Mouse (Mus musculus) right cerebral cortex, postnatal 4 days (tissue): ENCODE data around the gene Zbtb7b.
A peak's percentile ranks its signal among the peaks of the same experiment; 100 is the strongest.

Experiments
- DNase-seq: peaks from one replicate; pipeline ENCODE4 v3.0.0-alpha.2; 2022

The Zbtb7b gene

DNA sequence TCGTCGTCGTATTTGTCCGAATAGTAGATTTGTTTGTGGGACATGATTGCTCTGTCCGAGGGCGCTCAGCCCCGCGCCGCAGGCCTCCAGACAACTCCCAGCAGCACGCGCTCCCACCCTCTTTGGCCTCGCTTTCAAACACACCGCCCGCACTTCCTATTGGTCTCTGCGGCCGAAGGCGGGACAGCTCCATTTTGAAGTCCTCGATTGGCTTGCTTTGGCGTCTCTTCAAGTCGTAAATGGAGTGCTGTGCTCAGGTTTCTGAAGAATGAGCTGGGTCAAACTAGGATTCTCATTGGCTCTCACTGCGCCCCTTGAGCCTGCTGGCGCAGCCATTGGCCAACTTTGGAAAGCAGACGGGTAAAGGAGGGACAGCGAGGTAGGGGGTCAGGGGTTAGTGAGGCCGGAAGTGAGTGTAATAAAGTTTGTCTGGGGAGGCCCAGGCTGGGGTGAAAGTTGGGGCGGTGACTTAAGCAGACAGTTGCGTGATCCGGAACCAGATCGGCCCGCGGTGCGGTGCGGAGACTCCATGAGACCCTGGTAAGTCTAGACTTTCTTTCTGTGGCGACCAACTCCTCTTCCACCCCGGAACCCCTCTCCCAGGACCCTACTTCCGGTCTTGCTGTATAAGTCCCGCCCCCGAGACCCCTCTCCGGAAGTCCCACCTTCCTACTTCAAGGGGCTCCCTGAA, 23.7 kb upstream of the Zbtb7b start, which contains the start of the genes Cks1b and Shc1:
Gene Cks1b (minus strand): TSS at position 214 of the 691 bp plus-strand sequence.
Gene Shc1 (plus strand): TSS at position 274 of the 691 bp plus-strand sequence.
- DNase-seq, result peak; percentile 85

DNA sequence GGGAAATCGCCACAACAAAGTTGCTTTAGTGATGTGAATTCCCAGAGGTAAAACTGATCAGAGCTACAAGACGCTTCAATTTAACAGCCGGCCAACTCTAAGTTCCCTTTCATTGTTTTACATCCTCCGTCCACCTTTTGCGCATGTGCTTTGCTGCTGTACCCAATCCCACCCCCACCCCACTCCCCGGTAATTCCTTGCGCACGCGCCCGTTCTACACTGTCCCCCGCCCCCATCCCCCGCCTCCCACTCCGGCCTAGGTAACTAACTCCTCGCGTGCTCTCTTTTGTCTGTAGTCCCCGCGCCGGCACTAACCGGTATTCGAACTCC, 23.2 kb upstream of the Zbtb7b start:
- DNase-seq, result no peak

DNA sequence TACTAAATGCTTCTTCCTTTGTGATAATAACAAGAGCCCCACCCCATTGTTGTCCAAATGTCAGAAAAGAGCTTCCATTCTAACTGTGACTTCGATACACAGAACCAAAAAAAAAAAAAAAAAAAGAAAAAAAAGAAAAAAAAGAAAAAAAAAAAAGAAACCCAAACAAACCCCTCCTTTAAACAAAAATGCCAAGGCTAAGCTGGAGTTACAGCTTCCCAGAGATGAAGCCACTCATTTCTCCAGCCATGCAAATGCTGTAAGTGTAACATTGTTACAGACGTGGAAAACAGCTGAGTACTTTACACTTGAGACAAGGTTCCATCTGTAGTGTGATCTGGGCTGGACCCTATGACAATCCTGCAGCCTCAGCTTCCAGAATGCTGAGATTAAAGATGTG, 22.6 kb upstream of the Zbtb7b start:
- DNase-seq, result no peak

DNA sequence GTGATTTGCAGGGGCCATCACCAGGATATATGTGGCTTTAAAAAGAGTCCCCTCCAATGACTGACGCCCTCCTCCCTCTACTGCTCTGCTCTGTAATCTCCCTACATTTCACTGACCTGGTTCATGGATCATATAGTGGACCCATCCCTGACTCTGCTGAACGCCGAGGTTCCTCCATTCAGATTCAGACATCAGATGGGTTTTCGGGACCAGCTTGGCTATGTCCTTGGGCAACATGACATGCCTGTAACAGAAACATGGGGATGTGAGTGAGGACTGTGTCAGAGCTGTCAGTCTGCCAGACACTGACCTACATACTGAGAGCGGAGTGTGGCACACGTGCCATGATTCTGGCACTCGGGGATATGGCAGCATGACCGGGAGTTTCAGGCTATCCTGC, 21.6 kb upstream of the Zbtb7b start:
- DNase-seq, result no peak

DNA sequence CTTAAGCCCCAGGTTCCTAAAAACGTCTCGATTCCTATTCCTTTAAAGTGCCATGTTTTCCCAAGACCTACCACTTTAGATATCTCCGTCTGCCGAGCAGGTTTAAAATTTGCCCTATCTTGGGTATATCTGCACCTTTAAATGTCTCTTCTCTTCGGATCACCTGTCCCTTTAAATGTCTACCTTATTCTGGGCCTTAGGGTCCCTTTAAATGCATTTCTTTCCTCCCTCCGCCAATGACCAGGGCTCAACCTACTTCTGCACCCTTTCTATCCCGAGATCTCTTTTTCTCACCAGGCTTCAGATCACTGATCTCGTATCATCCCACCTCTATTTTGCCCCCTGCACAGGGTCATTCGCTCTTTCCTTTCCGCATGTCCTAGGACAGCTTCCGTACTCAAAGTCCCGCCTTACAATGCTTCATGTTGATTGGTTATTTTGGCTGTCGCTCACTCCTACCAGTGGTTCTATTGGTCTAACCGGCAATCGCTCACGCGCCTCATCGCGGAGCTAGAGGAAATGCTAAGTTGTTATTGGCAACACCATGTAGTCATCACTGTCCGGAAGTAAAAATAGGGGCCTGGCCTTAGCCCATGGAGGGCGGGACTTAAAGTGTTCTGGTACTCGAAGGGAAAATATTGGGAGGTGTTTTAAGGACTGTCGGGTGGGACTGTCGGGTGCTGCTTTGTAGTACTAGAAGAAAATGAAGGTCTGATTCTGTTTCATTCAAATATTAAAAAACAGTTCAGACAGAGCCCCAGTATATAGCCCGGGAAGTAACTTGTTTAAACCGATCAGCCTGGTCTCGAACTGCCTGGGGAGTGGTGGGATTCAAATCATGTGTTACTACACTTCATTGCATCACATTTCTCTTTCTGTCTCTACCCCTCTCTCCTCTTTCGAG, 17.2 kb upstream of the Zbtb7b start, which contains the start of gene Flad1:
Gene Flad1 (minus strand): TSS at position 381 of the 904 bp plus-strand sequence.
- DNase-seq, result peak; percentile 95

DNA sequence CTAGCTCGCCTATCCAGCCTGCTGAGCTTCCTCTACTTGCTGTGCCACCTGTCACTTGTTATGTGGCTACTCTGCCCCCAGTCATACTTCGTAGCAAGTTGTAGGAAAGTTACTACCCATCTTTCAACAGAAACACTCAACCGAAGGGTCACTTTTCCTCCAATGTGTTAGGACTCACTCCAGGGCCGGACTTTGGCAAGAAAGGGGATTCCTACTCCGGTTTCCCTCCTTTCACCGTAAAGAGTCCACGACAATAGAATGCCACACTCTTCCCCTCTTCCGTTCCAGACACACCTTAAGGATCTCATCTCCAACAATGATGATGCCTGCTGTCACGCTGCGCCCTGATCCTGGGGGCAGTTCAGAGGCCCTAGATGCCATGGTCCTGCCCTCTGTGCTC, 16.3 kb upstream of the Zbtb7b start:
- no peak for DNase-seq

DNA sequence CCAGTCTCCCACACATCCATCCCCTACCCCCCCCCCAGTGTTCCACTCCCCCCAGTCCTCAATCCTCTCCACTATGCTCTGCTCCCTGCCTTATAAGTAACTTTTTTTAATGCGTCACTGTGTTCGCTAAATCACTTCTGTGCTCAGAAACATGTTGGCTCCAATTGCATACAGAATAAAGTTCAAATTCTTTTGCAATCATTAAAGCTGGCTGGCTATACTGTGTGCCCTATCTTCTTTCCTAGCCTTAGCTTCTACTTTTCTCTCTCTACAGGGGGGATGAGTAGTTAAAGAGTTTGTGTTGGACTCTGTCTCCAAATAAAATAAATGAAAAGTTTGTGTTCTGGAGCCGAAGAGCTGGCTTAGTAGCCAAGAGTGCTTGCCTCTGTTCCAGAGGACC, 15.1 kb upstream of the Zbtb7b start:
- no peak for DNase-seq

DNA sequence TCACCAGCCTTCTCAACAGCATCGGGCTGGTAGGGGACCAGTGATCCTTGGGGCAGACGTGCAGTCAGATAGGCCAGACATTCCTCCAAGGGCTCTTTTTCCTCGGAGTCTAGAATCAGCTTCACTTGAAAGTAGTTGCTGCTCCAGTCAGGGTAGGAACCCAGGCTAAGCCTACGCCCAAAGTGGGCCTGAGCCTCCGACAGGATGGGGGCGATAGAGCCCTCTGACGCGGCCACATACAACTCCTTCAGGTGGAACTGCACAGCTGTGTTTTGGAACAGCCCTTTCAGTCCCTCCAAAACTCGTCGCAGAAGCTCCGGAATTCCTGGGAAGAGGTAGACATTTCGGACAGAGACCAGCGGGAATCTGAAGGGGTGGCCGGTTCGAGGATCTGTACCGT, 13.9 kb upstream of the Zbtb7b start:
- DNase-seq, result no peak

DNA sequence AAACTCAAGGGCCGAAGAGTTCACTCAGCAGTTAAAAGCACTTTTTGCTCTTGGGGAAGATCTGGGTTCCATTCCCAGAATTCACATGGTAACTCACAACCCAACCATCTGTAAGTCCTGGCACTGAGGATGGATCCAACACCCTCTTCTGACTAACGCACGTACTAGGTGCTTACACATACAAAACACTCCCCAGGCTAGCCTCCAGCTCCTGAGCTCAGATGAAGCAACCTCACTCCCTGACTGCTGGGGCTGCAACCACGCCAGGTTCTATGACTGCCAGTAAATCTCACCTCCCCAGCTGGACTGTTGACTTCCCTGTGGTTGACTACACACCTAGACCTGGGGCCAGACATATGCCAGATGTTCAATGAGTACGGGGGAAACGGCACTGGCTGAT, 12.3 kb upstream of the Zbtb7b start:
- DNase-seq, result no peak

DNA sequence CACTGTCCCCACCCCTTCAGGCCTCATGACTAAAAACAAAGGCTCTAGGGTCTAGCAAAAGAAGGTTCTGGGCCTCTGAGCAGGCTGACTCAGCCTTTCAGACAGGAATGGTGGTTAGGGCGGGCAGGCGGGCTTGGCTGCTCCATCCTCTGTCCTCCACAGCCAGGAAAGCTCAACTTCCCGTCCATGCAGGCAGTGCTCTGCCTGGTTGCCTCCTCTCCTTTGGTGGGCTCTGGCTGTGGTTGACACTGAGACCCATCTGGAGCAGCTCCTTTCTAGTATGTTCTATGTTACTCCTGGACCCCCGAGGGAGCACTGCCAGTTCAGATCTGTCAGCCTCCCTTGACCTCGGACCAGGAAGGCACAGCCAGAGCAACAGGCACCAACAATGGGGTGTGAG, 8.1 kb upstream of the Zbtb7b start, which contains the start of gene Lenep:
Gene Lenep (minus strand): TSS at position 101 of the 400 bp plus-strand sequence.
- DNase-seq, result no peak

DNA sequence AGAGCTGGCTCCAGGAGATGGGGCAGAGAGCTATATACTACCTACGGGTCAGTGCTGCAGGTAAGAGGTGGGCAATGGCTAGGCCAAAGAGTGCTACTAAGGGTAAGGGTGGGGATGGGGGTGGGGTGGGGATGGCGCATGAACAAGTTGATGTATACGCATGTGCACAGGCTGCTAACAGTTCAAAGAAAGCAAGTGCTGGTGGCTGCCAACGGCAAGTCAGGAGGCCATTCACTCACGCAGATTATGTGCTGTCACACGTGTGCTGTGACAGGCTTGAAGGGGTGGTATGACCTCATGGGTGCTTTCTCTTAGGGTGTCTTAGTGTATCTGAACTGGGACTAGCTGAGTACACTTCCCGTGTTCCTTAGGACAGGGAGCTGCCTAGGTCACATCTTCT, 6.8 kb upstream of the Zbtb7b start:
- no peak for DNase-seq

DNA sequence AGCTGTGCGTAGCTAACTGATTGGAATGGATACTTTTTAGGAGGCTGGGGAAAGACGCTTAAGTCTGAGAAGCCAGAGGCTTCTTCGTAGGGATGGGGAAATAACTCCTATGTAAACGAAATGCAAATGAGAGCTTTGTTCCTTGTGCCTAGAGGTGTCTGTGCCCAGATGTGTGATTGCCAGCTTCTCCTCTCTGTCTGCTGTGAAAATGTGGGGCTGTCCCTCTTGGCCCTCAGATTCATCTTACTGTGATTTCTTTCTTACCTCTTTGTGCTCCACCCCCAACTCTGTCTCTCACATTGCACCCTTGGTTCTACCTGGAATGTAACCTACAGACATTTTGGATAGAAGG, 2.1 kb upstream of the Zbtb7b start:
- DNase-seq, result no peak

DNA sequence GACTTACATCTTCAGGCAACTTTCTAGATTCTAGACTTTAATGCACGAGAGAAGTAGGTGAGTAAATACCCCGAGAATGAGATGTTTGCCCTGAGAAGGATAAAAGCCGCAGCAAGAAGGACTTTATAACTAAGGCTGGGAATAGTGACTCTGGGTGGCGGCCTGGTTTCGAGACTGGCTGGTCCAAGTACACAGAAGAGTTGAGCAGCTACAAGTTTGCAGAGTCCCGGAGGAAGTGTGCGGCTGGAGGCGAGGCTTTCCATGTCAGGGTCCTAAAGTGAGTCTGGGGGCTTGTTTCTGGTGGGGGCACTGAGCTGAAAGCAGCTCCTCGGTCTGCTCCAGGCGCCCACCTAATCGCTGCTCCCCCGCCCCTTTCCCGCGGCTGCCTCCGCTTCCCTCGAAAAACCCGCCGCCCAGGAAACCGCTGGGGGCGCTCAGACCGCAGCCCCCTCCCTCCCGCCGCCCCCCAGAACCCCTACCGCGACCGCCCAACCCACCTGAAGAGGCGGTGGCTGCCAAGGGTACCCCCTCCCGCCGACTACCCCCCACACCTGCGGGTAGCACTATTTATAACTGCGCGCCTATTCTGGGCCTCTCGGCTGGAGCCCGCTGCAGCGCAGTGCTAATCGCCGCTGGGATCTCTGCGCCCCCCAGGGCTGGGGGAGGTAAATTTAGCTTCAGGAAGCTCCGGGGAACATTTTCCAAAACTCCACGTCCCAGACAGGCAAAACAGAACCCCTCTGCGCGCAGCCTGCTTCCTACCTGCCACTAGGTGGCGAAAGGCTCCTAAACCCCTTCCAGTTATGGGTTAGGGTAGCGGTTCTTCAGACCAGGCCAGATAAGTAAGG, 1.5 kb upstream of the Zbtb7b start:
- peak; percentile 57 for DNase-seq

DNA sequence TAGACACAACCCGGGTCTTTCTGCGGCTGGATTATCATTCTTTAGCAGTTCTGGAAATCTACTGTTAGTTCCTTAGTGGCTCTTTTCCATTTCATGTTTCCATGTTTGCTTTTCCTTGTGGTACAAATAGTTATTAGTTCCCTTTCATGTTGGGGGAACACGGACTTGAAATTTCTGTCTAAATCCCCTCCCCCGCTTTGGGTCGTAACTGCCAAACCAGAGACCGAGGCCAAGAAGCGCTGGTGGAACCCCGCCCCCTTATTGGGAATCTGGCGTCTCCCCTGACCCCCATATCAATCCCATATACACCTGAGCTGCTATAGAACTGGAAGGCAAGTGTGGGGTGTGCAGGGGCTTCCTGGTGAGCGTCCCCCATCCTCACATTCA, 836 bp upstream of the Zbtb7b start:
- no peak for DNase-seq

DNA sequence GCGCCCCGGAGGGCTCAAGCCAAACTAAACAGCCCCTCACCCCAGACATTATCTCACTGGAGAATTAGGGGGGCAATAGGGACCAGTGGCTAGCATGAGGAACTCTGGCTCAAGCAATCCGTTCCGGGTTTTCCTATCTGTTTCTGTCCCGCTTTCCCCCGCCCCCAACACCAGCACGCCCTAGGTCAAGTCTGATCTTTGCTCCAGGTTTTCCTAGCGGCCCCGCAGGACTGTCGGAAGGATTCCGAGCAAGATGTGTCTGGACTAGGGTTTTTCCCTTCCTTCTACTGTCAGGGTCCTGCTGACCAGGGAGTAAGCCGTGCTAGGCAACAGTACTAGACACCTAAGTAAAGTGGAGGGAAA, 299 bp upstream of the Zbtb7b start:
- peak; percentile 57 for DNase-seq

DNA sequence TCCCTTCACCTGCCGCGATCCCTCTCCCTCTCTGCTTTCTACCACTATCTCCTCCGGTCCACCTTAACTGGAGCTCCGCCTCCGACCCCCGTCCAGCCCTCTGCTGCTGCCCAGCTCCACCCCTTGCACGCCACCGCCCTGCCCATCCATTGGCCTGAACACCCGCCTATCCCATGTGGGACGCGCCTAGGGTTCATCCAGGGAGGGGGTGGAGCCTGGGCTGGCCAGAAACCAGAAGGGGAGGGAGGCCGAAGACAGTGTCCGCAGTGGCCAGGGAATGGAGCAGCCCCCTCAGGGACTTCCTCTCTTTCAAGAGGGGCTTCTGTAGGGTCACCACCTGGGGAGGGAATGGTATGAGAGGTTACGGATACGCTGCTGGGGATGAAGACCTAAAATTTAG, 971 bp downstream of the Zbtb7b start:
- peak; percentile 84 for DNase-seq

DNA sequence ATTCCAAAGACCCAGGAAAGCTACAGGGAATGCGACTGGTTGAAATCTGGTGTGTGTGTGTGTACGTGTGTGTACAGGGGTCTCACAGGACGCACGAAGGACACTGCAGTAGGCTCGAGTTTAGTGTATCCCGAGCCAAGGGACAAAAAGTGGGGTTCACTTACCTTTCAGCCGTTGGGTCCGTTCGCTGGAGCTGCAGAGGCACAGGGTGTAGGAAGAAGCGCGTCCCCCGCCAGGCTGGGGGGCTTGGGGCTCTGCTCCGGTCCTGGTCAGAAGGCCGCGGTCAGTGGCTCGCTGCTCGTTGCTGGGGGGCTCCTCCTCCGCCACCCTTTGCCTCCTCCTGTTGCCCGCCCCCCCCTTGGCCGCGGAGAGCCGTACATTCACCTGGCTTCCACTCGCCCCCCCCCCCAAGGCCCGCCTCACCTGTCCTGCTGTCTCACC, 1.7 kb downstream of the Zbtb7b start:
- no peak for DNase-seq

DNA sequence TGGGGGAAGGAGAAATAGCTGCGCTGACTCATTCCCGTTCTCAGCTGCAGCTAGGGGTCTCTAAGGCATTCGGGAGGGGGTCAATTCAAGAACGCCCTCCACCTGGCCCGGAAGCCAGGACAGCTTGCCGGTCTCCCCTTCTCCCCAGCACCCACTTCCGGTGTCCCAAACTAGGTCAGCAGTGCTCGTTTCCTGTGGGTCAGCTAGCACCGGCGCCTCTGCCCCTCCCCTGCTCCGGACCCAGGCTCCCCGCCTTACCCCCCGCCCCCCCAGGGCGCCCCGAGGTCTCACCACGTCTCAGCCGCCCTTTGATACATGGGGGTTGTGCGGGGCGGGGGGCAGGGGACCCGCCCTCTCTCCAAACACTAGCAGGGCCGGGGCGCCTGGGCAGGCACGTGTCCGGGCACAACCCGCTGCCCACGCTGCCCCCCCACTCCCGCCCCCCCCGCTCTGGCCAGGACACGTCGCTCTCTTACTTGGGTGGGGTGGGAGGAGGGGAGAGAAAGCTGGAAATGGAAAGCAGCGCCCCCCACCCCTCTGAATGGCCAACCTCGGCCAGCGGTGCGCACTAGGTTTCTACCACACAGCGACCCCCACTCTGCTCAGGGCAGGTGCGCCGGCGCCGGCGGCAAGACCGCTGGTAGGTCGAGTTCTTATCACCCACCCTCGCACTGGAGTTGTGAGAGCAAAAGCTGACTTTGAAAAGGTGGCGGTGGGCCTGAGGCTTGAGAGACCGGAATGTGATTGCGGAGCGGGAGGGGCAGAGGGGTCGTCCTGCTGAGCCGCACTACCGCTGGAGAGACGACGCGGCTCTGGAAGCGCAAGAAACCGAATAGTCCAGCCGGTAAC, 2.7 kb downstream of the Zbtb7b start:
- no peak for DNase-seq

DNA sequence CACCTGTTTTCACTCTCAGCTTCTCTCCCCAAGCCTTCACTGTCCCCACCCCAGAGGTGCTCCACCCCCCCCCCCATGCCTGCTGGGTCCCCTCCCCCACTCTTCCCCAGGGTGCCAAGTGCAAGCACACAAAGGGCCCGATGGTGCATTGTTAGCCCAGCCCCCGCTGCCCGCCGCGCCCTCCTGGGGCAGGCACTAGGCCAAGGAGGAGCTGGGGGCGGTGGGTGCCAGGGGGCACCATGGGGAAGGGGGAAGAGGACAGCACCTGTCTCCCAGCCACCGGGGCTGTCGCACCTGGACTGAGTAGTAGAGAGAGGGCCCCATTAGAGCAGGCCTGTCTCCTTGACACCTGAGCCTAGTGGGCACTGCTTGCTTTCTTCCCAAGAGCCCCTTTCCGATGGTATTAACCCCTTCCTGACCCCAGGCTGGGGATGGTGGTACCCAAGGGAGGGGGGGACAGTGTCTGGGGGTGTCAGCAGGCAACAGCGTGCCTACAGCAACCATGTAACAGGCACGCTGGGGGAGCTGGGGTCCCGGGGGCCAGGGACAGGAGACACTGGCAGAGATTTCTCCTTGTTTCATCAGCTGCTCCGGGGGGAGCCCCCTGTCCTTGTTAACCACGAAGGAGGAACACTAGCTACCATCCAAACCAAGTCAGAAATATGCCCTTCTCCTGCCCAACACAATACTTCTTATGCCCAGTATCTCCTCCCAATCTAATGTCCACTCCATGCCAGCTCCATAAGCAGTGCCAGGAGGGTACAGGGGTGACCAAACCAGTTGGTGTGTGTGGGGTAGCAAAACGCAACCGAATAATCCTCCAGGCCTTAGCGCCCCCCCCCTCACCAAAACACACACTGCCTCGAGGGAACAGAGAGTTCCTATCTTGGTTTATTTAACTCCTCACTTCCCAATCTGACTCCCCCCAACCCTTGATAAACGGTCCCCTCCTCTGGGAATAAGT, 3.6 kb downstream of the Zbtb7b start:
- no peak for DNase-seq

DNA sequence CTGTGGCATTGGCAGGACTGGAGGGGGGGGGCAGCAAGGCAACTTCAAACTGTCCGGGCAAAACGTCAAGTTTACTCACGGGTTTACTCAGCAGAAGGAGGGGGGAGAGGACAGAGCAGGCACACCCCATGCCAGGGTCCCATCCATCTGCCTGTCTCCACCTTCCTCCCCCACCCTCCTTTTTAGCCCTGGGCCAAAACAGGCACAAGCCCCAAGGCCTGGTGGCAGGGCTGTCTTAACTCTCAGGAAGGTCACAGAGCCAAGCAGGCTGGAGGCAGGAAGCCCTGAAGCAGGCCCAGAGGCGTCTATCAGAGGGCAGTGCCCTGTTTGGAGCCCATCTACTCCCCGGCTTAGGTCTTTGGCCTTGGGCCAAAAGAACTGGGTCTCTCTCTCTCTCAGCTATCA, 4.5 kb downstream of the Zbtb7b start:
- DNase-seq, result no peak
